Mouse (Mus musculus): Measurements from ENCODE around the gene Pdxdc1.

Pdxdc1 gene

GRCm38 (mm10) chr16:13883094-13883774 is 19.7 kb downstream of the Pdxdc1 start:
- DNase-seq: no peak

- no peak for DNase-seq
Measured at GRCm38 (mm10) chr16:13875483-13875882, 27.4 kb downstream of the Pdxdc1 start.

DNA sequence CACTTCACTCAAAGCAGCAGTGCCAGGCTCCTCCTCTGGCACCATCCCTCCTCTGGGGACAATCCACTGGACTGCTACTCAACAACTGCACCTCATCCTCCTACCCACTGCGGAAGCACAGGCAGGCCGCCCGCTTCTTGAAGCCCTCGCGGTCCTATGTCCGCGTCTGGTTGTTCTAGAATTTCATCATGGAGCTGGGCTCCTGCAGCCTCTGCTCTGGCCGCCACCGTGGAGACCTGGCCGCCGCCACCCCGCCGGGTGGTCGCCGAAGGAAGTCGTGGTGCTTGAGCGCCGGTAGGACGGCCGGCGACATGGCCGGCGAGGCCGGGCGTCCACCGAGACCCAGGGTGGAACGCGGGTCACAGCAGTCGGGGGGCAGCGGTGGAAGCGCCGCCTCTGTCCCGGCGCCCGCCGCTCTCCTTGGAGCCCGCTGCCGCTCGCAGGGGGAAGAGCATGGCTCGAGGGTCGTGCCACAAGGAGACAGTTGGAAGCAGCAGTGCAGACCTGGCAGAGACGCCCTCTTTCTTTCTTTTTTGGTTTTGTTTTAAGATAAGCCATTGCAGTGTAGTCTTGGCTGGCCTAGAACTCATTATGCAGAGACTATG is 34.9 kb downstream of the Pdxdc1 start:
- DNase-seq: peak; percentile 57

DNA sequence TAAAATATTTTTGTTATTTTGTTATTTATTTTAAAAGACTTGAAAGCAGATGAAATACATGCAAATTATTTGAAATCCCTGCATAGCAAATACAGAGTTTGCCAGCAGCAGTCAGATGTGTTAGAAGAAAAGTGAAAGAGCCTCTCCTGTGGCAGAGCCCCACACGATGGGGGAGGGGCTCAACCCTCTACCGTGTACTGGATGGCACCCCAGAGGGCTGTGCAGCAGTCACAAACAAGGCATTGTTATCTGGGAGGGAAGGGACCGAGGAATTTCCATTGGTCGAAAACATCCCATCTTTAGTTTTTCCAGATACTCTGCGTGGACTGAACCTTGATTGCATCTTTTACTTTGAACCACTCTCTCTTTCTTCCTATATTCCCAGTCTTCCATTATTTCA is 35.5 kb downstream of the Pdxdc1 start:
- DNase-seq: peak; percentile 58

GRCm38 (mm10) chr16:13866616-13867015 is 36.3 kb downstream of the Pdxdc1 start:
- no peak for DNase-seq

- DNase-seq: no peak
Measured at GRCm38 (mm10) chr16:13866076-13866475, 36.9 kb downstream of the Pdxdc1 start.

GRCm38 (mm10) chr16:13853886-13854285 is 49.0 kb downstream of the Pdxdc1 start:
- DNase-seq: no peak

GRCm38 (mm10) chr16:13851446-13851845 is 51.5 kb downstream of the Pdxdc1 start:
- no peak for DNase-seq

GRCm38 (mm10) chr16:13848310-13848709 is 54.6 kb downstream of the Pdxdc1 start:
- no peak for DNase-seq

DNA sequence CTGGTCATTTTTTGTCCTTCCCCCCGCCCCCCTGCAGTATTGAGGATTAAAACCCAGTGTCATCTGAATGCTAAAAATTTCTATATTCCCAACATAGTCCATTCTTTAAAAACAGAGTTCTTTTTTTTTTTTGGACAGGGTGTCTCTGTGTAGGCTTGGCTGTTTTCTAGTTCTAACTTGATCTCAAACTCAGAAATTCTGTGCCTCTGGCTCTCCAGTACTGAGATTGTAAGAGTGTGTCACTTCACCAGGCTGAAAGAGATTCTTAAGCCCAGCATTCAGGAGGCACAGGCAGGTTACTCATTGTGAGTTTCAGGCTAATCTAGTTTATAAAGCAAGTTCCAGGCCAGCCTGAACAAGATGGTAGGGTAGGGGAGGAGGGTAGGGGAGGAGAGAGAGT is 56.3 kb downstream of the Pdxdc1 start:
- no peak for DNase-seq

GRCm38 (mm10) chr16:13845031-13845430 is 57.9 kb downstream of the Pdxdc1 start:
- DNase-seq: no peak

GRCm38 (mm10) chr16:13840956-13841355 is 62.0 kb downstream of the Pdxdc1 start:
- no peak for DNase-seq

GRCm38 (mm10) chr16:13840056-13840455 is 62.9 kb downstream of the Pdxdc1 start:
- no peak for DNase-seq

DNA sequence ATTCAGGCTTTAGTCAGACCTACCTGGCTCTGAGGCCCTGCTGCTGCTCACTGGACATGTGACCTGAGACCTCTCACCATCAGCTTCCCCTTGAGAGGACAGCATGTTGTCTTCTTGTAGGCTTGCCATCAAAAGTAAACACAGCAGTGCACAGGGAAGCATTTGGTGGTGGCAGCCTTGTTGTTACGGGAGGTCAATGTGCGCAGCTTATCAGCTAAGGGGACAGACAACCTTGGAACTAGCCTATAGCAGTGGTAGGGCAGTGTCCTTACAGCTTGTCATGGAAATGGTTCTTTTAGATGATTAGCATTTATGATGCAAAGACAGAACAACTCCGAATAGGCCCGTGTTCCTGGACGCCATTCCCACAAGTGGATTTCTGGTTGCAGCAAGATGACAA is 68.5 kb downstream of the Pdxdc1 start:
- DNase-seq: no peak

- no peak for DNase-seq
Measured at GRCm38 (mm10) chr16:13831606-13832005, 71.3 kb downstream of the Pdxdc1 start.

DNA sequence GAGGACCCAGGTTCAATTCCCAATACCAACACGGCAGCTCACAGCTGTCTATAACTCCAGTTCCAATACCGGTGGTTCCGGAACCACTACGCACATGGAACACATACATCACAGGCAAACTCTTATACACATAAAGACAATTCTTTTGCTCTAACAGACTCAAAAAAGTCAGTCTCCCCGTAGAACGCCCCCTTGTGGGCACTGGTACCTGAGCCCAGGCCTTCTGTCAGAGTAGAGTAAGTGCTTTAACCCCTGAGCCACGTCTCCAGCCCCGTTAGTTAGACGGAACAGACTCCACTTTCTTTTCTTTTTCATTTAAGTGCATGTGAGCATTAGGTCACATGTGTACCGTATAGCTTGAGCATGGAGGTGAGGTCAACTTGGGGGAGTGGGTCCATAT is 72.5 kb downstream of the Pdxdc1 start:
- no peak for DNase-seq

DNA sequence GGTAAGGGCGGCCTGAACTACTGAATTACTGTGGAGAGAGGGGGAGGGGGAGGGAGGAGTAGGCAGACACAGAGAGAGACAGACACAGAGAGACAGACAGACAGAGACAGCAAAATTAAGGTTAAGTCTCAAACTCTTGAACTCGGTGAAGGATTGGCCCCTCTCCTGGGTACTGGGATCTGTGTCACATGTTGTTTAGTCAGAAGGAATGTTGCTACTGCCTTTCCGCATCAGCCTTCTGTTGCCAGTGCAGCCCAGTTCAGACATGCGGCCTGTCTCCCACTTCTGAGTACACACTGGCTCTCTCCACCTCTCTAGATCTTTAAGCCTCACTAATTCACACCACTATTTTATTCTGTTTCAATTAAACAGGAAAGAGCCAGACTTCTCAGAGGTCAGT is 76.4 kb downstream of the Pdxdc1 start:
- no peak for DNase-seq

- no peak for DNase-seq
Measured at GRCm38 (mm10) chr16:13825781-13826490, 77.0 kb downstream of the Pdxdc1 start.

DNA sequence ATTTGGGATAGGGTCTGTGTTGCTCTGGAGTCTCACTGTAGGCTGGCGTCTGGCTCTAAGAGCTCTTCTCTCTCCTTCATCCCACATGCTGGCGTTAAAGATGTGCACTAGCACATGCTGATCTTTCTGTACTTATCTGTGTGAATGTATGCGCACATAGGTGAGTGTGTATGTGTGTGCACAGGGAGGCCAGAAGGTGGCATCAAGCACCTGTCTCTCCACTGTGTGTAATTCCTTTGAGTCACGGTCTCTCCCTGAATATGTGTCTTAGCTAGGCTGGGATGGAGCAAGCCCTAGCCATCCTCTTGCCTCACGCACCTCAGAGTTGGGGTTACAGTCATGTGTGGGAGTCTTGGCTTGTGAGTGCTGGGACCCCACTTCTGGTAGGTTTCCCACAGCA is 82.2 kb downstream of the Pdxdc1 start:
- DNase-seq: no peak

DNA sequence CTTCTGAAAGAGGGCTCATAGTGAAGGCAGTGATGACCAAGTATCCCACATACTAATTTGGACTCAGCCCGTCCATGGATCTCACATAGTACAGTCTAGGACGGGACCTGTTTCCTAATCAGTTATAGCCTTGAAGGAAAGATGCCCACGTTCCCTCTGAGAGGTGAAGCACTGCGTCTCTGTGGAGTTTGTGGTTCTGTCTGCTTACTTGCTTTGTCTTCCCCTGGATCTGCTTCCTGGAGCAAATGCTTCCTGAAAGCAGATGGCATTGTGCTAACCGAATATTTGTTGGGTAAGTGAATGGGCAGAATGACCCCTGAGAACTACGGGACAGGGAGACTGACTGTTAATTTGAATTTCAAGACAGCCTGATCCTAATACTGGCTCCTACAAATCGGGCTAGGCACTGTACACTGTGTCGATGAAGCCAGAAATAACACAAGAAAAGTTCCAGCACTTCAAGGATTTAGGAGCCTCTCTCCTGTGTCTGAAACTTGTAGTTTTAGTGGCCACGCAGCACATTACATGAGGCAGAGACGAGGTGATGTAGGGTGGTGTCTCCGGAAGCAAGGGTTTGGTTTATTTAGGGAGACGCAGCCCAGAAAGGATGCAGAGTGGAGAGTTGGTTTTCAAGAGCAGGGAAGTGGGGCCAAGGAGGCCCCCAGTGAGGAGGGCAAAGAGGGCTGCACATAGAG is 83.0 kb downstream of the Pdxdc1 start:
- peak; percentile 27 for DNase-seq

GRCm38 (mm10) chr16:13819394-13819743 is 83.6 kb downstream of the Pdxdc1 start:
- DNase-seq: no peak

GRCm38 (mm10) chr16:13818560-13819393 is 84.2 kb downstream of the Pdxdc1 start, which contains the start of gene Ntan1:
Gene Ntan1 (plus strand): TSS chr16:13818845.
- peak; percentile 97 for DNase-seq

- DNase-seq: no peak
Measured at GRCm38 (mm10) chr16:13813200-13813599, 89.7 kb downstream of the Pdxdc1 start.
